Mouse (Mus musculus) B cell, adult 2 months (primary cell): ENCODE results near the gene Met.

Experiments used
- DNase-seq, 2 experiments: peaks; one replicate each; pipeline ENCODE4 v3.0.0; 2022

The Met gene

DNA sequence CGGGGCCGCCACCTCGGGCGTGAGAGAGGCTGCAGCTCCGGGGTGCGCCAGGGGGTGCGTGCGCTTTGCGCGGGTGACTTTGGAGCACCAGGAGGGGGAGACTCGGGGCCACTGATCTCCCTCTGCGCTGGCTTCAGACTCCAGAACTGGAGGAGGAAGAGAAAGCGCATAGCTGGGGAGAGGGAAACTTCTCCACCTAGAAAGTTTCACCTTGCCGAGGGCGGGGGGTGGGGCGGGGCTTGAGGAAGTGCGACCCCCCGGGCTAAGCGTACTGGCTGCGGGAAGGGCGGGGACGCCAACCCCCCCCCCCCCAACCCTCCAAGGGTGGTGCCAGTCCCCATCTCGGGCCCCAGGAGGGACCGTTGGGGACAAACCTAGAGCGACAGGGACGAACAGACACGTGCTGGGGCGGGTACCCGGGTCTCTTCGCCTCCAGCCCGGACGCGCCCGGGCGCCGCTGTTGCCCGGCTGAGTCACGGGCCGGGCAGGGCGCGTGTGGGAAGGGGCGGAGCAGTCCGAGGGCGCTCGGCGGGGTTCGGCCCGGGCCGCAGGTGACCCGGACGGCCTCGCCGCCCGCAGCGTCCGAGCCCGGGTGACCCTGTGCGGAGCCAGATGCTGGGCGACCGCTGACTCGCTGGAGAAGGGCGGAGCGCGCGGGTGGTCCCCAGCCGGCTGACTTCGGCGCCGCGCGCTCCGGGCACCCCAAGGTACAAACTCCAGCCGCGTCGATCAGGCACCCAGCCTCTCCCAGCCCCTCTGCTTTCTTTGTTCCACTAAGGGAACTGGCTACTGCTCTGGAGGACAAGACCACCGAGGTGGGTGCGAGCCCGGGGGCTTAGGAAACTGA is at the start of gene Met:
Gene Met, plus strand, starts transcription at position 367 of the 847 bp plus-strand sequence.
- peak in 1 of 2 experiments; percentile 5 for DNase-seq

DNA sequence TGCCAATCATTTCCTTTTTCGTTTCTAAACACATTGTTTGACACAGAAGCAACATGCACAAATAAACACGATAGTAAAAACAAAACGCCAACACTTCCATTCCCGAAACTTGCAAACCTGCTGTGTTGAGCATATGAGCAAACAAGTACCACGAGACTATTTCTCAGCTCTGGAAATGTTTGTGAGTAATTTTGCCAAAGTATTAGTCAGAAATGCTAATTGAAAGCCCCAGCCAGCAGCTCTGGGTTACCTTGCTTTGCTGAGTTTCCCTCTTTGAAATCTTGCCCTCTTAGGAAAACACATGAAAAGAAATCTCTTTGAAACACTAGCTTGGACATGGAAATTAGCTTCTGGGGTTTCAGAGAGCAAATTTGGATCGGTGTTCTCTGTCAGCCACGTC is 45.4 kb upstream of the Met start:
- no peak for DNase-seq

DNA sequence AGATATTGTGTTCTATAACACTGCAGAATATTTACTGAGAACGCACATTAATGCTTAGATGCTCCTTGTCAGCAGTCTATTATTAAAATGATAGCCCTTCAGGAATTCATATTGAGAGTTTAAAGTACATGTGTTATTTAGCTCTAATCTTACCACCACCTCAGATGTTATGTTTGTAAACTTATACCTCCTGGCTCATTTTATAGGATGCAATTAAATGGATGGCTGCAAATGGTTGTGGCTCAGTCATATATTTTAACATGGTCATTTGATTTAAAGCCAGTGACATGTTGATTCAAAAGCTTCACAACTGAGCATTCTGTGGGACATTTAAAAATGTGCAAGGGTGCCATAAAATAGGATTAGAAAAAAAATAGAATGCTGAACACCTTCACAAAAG is 41.2 kb upstream of the Met start:
- no peak for DNase-seq

DNA sequence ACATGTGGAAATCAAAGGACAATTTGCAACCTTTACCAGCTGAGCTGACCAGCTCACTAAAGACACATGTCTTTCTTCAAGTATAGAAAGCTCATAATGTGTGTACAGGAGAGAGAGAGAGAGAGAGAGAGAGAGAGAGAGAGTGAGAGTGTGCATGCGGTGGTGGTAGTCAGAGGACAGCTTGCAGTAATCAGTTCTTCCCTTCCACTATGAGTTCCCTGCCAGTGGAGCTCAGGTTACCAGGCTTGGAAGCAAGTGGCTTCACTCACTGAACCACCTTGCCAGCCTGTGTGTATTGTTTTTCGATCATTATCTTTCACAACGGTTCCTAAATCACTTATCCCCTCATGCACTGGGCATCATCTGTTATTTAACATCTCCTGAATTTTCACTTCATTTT is 34.6 kb upstream of the Met start:
- no peak for DNase-seq

DNA sequence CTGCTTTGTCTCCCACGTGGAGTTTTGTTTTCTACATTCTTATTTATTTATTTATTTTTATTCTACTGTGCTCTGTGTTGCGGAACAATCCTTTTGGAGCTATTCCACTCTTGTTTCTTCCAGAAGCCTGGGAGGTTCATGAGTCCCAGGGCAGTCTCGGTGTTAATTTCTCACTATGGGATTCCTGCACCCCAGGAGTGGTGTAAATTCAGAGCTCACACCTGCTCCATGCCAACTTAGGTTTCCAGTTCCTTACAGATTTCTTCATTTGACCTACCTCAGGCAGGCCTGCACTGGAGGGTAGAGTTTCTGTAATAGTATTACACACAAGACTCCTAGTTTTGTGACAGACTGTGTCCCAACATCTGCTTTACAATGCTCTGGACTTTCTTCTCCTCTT is 34.0 kb upstream of the Met start:
- no peak for DNase-seq

DNA sequence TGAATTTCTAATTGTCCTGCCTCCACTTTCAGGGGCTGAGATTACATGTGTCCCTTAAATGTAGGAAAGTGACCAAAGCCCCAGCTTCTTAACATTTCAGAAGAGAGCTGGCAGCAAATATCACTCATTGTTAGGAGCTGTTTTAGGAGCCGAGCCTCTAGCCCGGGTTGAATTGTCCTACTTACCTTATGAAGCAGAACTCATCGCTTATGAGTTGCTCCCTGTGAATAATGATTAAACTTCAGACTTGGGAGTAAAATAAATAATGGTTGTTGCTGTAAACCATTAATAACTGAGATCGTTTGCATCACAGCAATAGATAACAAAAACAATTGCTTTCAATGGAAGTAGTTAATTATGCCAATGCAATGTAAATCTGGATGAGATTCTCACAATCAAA is 20.3 kb upstream of the Met start:
- DNase-seq = no peak

DNA sequence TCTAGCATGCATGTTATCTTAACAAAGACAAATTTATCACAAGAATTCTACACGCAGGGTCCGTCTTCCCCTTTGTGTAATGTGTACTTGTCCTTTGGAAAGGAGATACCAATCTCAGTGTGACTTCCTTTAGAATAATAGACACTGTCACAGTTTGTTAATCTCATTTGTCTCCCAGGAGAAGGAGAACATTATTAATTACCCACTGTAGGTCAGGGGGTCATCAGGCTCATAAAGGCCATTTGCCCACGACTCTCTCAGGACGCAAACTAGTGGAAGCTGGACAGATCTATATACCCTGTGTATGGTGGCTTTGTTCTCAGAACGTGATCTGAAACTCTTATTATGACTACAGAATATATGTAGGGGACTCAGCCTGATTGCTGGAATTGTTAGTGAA is 12.3 kb upstream of the Met start:
- DNase-seq = no peak

DNA sequence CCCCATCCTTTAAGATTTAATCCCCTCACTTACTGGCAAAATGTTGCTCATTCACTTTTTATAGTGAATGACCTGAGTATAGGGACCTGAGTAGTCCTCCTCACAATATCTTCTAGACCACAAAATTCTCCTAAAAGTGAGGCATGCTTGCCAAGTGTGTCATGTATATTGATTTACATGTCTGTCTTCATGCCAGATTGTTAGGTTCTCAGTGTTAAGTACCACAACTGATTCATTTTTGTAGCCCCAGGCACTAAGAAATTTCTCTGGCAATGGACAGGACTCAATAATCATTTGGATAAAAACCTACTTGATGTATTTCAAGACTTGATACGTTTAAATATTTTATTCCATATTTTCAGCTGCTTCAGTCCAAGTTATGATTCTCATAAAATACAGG is 8.5 kb upstream of the Met start:
- no peak for DNase-seq

DNA sequence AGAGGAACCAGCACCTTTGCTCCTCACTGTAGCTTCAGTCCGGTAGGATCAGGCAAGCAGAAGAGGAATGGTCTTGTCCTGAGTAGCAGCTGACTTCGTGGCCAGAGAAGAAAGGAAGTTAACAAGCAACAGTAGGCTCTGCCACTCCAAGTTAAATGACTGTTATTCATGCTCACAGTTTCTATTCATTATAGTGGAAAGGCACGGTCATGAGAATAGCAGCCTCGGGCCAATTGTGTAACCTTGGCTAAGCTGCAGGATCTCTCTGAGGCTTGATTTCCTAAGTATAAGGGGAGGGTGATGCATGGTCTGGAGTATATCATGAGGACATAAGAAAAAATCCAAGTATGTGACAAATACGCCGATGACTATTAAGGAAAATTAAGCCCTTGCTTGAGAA is 4.0 kb upstream of the Met start:
- no peak for DNase-seq

DNA sequence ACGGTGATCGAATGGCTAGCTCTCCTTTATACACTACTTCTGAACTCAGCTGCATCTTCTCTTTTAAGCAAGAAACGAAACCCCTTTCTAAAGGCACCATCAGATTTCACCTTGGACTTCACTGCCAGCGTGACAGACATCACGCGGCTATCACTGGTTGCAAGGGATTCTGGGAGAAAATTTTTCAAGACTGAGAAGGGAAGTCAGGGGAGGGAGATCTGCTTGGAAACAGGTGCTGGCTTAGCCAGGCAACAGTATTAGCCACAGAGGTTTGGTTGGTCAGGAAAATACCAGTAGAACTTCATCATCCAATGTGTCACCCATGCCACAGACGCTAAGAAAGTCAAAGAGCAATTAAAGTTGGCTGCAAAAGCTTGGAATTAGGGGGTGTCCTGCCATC is 2.2 kb upstream of the Met start:
- DNase-seq = no peak

DNA sequence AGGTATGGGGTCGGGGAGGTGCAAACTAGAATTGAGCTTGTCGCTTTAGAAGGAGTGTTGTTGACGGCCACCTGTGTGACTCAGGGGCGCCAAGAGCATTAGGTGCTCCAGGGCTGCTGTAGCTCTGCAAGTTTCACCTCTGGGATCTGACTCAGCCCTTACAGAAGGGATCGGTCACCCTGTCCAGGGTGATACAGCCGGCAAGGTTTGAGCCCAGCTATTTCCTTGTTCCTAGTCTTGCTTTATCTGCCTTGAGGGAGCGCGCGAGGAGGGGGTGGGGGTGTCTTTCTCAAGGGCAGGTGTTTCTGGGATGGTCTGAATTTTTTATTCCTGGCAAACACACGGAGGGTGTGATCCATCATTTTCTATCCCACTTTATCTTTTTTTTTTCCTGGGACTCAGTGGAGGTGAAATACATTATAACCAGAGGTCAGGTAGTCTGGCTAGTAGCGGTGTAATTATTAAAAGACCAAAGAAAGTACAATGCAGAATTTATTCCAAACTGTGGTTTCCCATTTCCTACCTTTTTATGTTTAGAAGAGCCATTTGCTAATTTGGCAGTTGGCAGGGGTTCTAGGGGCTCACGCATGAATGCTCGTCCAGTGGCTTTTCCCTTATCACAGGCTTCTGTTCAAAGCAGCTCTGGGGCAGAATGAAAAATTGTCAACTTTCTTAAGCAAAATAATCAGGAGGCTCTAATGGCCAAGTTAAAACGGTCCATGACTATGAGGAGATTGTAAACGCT is 853 bp downstream of the Met start:
- DNase-seq = no peak

DNA sequence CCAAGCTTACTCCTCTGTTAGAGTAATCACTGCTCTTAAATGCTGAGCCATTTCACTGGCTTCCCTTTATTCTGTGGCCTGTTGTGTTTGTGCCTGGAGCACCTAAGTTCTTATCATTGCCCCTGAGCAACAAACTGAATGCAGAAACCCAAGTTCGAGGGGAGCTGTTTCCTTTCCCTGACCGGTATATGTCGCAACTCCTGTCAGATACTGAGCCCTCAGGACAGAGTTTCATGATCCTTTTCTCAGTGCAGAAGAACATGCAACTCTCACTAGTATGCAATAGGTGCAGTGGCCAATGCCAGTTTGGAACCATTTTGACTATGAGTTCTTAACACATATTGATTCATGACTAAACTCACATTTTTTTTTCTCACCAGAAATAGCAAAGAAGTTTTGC is 2.9 kb downstream of the Met start:
- no peak for DNase-seq

DNA sequence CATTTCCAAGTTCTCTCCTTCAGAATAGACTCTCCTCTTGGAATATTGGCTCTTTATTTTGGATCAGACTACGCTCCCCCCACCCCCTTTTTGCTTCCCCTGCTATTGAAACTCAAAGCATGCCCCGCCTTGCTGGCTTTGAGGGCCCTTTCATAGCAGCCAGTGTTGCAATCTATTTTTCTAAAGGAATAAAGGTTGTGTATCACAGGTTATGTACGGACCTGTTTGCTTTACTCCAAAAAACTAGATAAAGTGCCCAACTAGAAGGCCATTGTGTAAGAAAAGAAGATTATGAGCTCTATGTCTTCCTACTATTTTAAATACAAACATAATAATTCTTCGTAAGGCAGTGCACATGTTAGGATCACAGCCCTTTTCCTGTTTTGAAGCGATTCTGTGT is 5.4 kb downstream of the Met start:
- DNase-seq = no peak

DNA sequence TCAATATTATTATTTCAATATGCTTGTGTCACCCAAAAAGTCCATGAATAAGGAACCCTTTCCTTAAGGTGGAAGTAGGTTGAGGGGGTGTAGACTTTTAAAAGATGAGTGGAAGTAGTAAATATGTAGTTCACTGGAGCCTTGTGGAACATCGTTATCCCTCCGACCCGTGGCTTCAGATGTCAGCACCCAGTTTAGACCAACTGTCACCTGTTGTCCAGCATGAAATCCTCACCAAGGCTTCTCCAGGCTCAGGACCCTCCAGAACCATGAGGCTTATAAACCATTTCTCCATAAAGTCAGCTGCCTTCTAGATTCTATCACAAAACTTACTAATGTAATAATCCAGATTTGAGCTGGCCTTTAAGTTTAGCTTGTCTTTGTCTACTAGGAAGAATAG is 9.5 kb downstream of the Met start:
- DNase-seq = no peak

DNA sequence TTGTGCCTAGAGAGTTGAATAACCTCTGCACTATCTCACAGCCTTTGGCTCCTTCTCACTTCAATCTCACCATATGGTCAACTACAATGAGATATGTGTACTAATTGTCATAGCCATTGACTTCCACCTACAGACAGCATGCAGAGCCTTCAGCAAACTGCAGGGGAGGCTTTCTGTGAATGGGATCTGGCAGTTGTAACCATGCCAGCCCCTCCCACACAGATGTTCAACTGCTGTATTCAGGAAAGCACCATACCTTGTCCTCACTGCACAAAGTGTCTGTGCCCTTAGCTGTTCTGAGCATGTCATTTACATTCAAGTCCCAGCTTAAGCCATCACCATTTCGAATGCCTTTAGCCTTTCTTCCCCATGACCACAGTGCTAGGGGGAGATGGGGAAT is 14.2 kb downstream of the Met start:
- no peak for DNase-seq

DNA sequence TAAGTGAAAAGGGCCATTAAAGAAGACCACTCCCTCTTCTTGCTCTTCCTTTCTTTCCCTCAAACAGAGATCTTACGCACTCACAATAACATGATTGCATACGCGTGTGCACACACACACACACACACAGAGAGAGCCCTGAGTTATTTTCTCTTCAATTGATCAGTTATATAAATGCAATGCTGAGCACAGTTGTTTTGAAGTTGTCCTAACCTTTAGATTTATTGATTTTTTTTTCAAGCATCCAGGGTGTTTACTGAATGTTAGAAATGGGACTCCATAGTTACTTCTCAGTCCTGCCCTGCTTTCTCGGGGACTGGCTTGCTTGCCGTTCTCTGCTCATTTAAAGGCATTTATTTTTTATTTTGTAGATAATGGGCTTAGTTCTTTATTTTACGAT is 14.7 kb downstream of the Met start:
- DNase-seq = no peak

DNA sequence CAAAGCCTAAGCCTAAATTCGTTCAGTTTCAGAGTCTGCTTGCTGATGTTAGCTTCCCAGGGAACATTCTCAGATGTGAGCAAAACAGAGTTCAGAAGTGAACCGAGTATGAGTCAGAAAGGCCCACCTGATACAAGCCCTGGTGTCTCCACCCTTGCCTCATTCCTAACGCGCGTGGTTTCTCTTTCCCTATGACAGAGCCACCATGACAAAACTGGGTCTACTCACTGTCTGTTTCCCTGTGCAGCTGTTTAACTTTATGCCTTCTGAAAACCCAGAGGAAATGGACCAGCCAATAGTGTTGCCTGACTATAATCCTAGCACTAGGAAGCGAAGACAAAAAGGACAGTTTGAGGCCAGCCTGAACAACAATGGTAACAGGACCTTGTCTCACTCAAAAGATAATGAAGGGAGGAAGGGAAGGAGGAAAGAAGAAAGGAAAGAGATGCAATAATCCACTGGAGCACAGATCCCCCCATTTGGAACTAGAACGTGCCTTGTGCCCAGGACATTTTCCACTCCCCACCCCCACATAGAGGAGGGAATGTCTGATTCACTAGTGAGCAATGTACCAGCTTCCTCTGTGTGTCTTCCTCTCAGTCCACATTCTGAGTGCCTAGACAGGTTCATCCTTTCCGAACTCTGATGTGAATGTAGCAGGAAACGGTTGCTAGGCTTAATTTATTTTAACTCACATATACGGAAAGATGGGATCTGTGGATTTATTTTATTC is 15.4 kb downstream of the Met start:
- no peak for DNase-seq

DNA sequence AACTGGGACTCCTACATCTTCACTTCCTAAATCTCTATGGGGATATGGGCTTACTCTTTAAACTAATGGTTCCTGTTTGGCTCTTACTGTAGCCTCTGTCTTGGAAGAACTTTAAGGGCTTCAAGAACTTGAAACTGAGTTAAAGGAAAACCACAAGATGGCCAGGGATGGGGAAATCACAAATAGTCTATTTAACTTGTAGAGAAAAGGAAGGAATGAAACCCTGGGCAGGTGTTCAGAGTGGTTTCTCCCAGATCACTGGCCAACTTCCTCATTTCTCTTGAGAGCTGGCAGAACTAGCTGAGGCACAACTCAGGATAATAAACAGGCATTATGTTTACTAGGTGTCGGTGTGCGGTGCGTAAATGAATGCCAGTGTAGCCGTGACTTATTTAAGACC is 17.5 kb downstream of the Met start:
- no peak for DNase-seq

DNA sequence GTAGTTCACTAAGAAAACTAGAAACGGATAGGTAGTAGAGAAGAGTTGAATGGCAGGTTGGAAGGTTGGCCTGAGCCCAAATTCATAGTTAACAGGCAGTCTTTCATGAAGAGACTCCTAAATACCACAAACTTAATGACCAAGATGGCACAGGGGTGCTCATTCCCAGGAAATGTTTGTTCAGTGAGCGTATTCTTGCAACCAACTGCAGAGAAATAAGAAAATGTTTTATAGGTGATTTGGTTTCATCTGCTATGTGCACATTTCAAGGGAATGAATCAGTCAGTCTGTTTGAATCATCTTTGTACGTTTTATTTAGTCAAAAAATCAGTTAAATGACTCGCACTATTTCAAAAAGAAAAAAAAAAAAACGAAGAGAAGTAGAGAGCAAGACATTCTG is 21.6 kb downstream of the Met start:
- no peak for DNase-seq

DNA sequence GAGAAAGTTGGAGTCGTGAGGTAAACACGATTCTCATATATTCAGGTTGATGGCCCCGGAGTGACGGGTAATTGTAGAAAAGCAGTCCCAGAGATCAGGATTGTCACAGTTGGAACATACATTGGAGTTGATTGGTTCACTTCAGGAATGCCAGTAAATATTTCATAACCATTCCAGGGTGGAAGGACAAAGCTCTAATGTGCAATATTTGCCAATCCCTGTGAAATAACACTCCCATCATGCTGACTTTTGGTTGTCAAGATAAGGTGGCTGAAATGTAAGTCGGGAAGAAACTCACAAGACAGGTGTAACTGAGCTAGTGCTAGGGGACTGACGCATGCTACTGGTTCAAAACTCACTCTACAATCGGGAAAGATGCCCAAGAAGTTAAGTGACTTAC is 22.2 kb downstream of the Met start:
- DNase-seq = no peak

DNA sequence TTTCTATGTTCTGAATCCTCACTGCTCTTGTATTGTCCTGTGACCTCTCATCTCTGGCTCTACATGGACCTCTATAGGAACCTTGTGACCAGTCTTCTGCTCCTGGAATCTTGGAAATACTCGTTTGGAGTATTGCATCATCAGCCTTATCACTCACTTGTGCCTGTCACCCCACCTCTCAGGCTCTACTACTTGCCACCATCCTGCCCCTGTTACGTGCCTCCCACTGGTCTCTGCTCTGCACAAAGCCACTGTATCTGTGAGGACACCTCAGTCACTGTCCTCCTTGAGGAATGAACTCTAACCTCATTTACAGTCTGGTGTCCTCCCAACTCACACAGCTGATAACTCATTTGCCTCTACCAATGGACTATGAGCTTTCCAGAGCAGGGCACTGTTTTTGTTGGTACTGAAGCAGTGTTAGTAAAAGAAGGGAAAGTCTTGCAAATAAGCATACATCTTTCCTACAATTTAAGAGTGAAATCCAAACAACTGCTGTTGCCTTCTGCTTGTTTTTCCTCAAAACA is 24.8 kb downstream of the Met start:
- DNase-seq = no peak

DNA sequence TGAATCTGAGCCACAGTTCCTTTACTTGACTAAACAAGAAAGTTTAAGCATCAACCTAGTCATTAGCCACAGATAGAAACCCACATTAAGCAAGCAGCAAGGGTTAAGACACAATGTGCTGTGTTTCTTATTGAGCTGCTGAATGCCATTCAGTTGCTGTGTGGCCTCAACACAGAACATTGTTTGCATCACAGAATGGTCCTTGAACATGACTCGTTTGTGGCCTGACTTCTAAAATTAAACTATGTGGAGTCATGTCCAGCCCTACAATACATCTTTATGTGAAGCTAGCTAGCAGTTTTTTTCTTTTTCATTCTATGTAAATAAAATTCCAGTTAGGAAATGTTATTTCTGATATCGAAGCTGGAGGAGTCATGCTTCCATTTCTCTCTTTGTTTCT is 27.2 kb downstream of the Met start:
- no peak for DNase-seq

DNA sequence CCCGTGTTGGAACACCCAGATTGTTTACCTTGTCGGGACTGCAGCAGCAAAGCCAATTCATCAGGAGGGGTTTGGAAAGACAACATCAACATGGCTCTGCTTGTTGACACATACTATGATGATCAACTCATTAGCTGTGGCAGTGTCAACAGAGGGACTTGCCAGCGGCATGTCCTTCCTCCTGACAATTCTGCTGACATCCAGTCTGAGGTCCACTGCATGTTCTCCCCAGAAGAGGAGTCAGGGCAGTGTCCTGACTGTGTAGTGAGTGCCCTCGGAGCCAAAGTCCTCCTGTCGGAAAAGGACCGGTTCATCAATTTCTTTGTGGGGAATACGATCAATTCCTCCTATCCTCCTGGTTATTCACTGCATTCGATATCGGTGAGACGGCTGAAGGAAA is 27.9 kb downstream of the Met start:
- DNase-seq = no peak

DNA sequence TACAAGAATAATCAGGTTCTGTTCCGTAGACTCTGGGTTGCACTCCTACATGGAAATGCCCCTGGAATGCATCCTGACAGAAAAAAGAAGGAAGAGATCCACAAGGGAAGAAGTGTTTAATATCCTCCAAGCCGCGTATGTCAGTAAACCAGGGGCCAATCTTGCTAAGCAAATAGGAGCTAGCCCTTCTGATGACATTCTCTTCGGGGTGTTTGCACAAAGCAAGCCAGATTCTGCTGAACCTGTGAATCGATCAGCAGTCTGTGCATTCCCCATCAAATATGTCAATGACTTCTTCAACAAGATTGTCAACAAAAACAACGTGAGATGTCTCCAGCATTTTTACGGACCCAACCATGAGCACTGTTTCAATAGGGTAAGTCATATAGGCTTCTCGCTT is 28.5 kb downstream of the Met start:
- DNase-seq = no peak
